Mouse (Mus musculus) stomach, embryonic 16.5 days (tissue): ENCODE measurements around the gene Hoxa5. TPM values are rescaled to one million over a fixed set of nuclear protein-coding genes. Genes with fewer than 3 reads are reported as not detected.

Experiments used
- ATAC-seq: fragments of 200-750 bp; cut with Nextera tagmentation; 2 replicates; pipeline ENCODE4 v1.8.0; 2017; ENCODE audit warnings: moderate number of reproducible peaks, moderate TSS enrichment; ENCODE audit not compliant: insufficient read depth, low FRiP score
- H3K27ac ChIP-seq: fragments of 300-500 bp; sonication (generic); 2 replicates; pipeline ENCODE4 v1.5.1; 2014; ENCODE audit warnings: low read length
- H3K27me3 ChIP-seq: fragments of 300-500 bp; sonication (generic); 2 replicates; pipeline ENCODE4 v1.6.1; 2014; ENCODE audit warnings: low read length, control low read depth, mixed read lengths; ENCODE audit not compliant: control insufficient read depth, insufficient read depth
- H3K36me3 ChIP-seq: fragments of 300-500 bp; sonication (generic); 2 replicates; pipeline ENCODE4 v1.6.1; 2014; ENCODE audit warnings: low read length; ENCODE audit not compliant: control insufficient read depth, insufficient read depth
- H3K4me1 ChIP-seq: fragments of 300-500 bp; sonication (generic); 2 replicates; pipeline ENCODE4 v1.6.1; 2014; ENCODE audit warnings: low read length, control low read depth, mixed read lengths; ENCODE audit not compliant: control insufficient read depth, insufficient read depth
- H3K4me2 ChIP-seq: fragments of 300-500 bp; sonication (generic); 2 replicates; pipeline ENCODE4 v1.6.1; 2014; ENCODE audit warnings: low read depth, low read length, mixed read lengths
- H3K4me3 ChIP-seq: fragments of 300-500 bp; sonication (generic); replicated peaks from 2 replicates; pipeline ENCODE4 v1.5.1; 2014; ENCODE audit warnings: mild to moderate bottlenecking, low read length
- H3K9ac ChIP-seq: fragments of 300-500 bp; sonication (generic); 2 replicates; pipeline ENCODE4 v1.6.1; 2014; ENCODE audit warnings: low read length
- H3K9me3 ChIP-seq: fragments of 300-500 bp; sonication (generic); replicated peaks from 2 replicates; pipeline ENCODE4 v1.6.1; 2016; ENCODE audit warnings: low read length, control low read depth; ENCODE audit not compliant: control insufficient read depth
- WGBS: fragments of 180-500 bp; shearing (Covaris S2); extraction: QIAGEN DNeasy Blood & Tissue Kit; methylation state at CpG from one replicate; pipeline ENCODE4 v1.1.7; 2014; 5-methylcytosine and 5-hydroxymethylcytosine counted together
- polyA plus RNA-seq: library from polyadenylated mRNA; unstranded; fragments of >200 nt; fragmentation: Nextera tagmentation; extraction: Ambion mirVana; gene quantifications from 2 replicates; pipeline ENCODE4 v1.2.1, GENCODE M21; 2015

Hoxa5 gene
- polyA plus RNA-seq, 1 experiment from 2014 or later = 11.0 TPM

GRCm38 (mm10) chr6:52179690-52180089 is 24.7 kb downstream of the Hoxa5 start:
- Histone ChIP-seq H3K4me1 (peaks cover 30% of the 10 kb centered on the region), H3K4me2 (peak overlapping the region; percentile 71), H3K27me3 (no peaks in the 10 kb centered on the region), H3K4me3 (peak overlapping the region; percentile 60), H3K36me3 (no peaks in the 10 kb centered on the region), H3K9me3 (no peaks in the 10 kb centered on the region), H3K27ac (peak overlapping the region; percentile 98), H3K9ac (peak overlapping the region; percentile 91)
- 13% methylated on average over 10 of the region's 10 CpGs for WGBS
- ATAC-seq = no peak

GRCm38 (mm10) chr6:52178918-52179665 is 25.3 kb downstream of the Hoxa5 start:
- Histone ChIP-seq H3K4me2 (peak overlapping the region; percentile 71), H3K9ac (peak overlapping the region; percentile 91), H3K36me3 (no peaks in the 10 kb centered on the region), H3K27me3 (no peaks in the 10 kb centered on the region), H3K9me3 (no peaks in the 10 kb centered on the region), H3K4me1 (peaks cover 24% of the 10 kb centered on the region), H3K27ac (peak overlapping the region; percentile 98), H3K4me3 (peak overlapping the region; percentile 60)
- WGBS = 17% methylated on average over 4 of the region's 4 CpGs
- no peak for ATAC-seq

GRCm38 (mm10) chr6:52177806-52178205 is 26.6 kb downstream of the Hoxa5 start:
- H3K4me2 ChIP-seq = peak overlapping the region; percentile 71
- peaks cover 17% of the 10 kb centered on the region for H3K4me1 ChIP-seq
- 16% methylated on average over 9 of the region's 9 CpGs for WGBS
- no peaks in the 10 kb centered on the region for H3K9me3 ChIP-seq
- peak overlapping the region; percentile 98 for H3K27ac ChIP-seq
- H3K9ac ChIP-seq = peak overlapping the region; percentile 91
- H3K4me3 ChIP-seq = peak overlapping the region; percentile 60
- no peaks in the 10 kb centered on the region for H3K27me3 ChIP-seq
- no peaks in the 10 kb centered on the region for H3K36me3 ChIP-seq
- no peak for ATAC-seq

- Histone ChIP-seq H3K4me3 (peak within 1 kb of the TSS; percentile 60), H3K4me2 (peak within 1 kb of the TSS; percentile 71), H3K27me3 (no peaks in the 10 kb centered on the region), H3K36me3 (no peaks in the 10 kb centered on the region), H3K27ac (peak within 1 kb of the TSS; percentile 98), H3K9me3 (no peaks in the 10 kb centered on the region), H3K9ac (peak within 1 kb of the TSS; percentile 91), H3K4me1 (peaks cover 20% of the 10 kb centered on the region)
- ATAC-seq = no peak
- WGBS = 2% methylated on average over 36 of the region's 36 CpGs
Observed at GRCm38 (mm10) chr6:52177061-52177735, 27.2 kb downstream of the Hoxa5 start, which contains the start of gene 5730596B20Rik. 5730596B20Rik (plus strand) TSS chr6:52177498.

- ATAC-seq = no peak
- Histone ChIP-seq H3K4me2 (peak overlapping the region; percentile 71), H3K9me3 (no peaks in the 10 kb centered on the region), H3K4me3 (peak overlapping the region; percentile 60), H3K36me3 (no peaks in the 10 kb centered on the region), H3K27me3 (no peaks in the 10 kb centered on the region), H3K27ac (peak overlapping the region; percentile 98), H3K9ac (peak overlapping the region; percentile 91), H3K4me1 (peaks cover 21% of the 10 kb centered on the region)
- 4% methylated on average over 6 of the region's 6 CpGs for WGBS
Observed at GRCm38 (mm10) chr6:52176391-52176790, 28.0 kb downstream of the Hoxa5 start.

GRCm38 (mm10) chr6:52175864-52176263 is 28.5 kb downstream of the Hoxa5 start:
- Histone ChIP-seq H3K9ac (peak overlapping the region; percentile 91), H3K4me1 (peaks cover 21% of the 10 kb centered on the region), H3K27ac (peak overlapping the region; percentile 98), H3K4me3 (peak overlapping the region; percentile 60), H3K27me3 (no peaks in the 10 kb centered on the region), H3K9me3 (no peaks in the 10 kb centered on the region), H3K4me2 (peak overlapping the region; percentile 71), H3K36me3 (no peaks in the 10 kb centered on the region)
- under 1% methylated on average over 17 of the region's 35 CpGs for WGBS
- peak; percentile 54 for ATAC-seq

GRCm38 (mm10) chr6:52174968-52175751 is 29.2 kb downstream of the Hoxa5 start:
- Histone ChIP-seq H3K4me3 (peak overlapping the region; percentile 60), H3K27me3 (no peaks in the 10 kb centered on the region), H3K27ac (peak overlapping the region; percentile 98), H3K4me2 (peak overlapping the region; percentile 71), H3K4me1 (peaks cover 26% of the 10 kb centered on the region), H3K36me3 (no peaks in the 10 kb centered on the region), H3K9me3 (no peaks in the 10 kb centered on the region), H3K9ac (peak overlapping the region; percentile 91)
- WGBS = 3% methylated on average over 41 of the region's 41 CpGs
- peak; percentile 29; the same call in 1 of the 2 replicates for ATAC-seq

- Histone ChIP-seq H3K4me3 (peak overlapping the region; percentile 48), H3K9ac (peak overlapping the region; percentile 78), H3K4me1 (peaks cover 28% of the 10 kb centered on the region), H3K27ac (peak overlapping the region; percentile 99), H3K36me3 (no peaks in the 10 kb centered on the region), H3K4me2 (peak overlapping the region; percentile 65), H3K27me3 (no peaks in the 10 kb centered on the region), H3K9me3 (no peaks in the 10 kb centered on the region)
- no peak for ATAC-seq
- WGBS = 8% methylated on average over 4 of the region's 4 CpGs
Observed at GRCm38 (mm10) chr6:52173648-52174047, 30.7 kb downstream of the Hoxa5 start.
